Mouse (Mus musculus) erythroblast, embryonic 14.5 days (primary cell): ENCODE results near the gene Olfr173.

ENCODE experiments used
- GATA1 ChIP-seq: IDR thresholded peaks from 2 replicates; pipeline ENCODE4 v1.6.1; 2012; ENCODE audit warnings: low read length, inconsistent platforms, mixed read lengths
- TAL1 ChIP-seq: IDR thresholded peaks from 3 replicates; pipeline ENCODE4 v1.6.1; 2012; ENCODE audit warnings: low read length, inconsistent platforms, mixed read lengths

DNA sequence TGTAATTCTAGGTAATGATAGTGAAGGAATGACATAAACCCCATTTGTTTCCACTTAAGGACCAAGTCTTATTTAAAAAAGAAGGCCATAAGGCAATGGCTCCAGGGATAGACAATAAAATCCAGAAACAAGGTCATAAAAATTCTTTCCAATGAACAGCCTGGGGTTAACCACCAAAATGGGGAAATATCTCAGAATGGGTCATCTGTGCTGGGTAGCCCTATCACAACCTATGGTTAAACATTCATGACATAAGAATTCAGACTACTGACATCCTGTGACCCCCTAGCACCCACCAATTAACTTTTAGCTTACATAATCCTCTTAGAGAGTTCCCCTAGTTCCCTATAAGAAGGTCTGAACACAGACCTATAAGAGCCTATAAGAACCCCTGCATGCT is 43.9 kb downstream of the Olfr173 start:
- TF ChIP-seq GATA1, result no peak
- no peak for TF ChIP-seq TAL1
